Mouse (Mus musculus) left cerebral cortex, postnatal 36 days (tissue): Measurements from ENCODE around the gene Pcsk2. TPM values are rescaled to one million over a fixed set of nuclear protein-coding genes. Genes with fewer than 3 reads are reported as not detected.

ENCODE experiments used
- DNase-seq, 2 experiments: peaks; one replicate each; pipeline ENCODE4 v3.0.0; 2021 to 2022; ENCODE audit warnings: low spot score in 2 of 2, mixed read lengths in 1 of 2
- intact Hi-C: fragments of 180-260 bp; cut with DNase I; formaldehyde crosslinking; loops from one replicate; pipeline ENCODE4 v1.15.1; 2025
- total RNA-seq, 2 experiments: library from RNA; stranded (reverse); gene quantifications; 2 replicates each; pipeline ENCODE4 v1.2.3; 2021

The Pcsk2 gene
- total RNA-seq, 2 experiments from 2014 or later = 265 to 318 TPM

- intact Hi-C loops = no loop called here
Observed at GRCm38 (mm10) chr2:143808789-143809188, 262.8 kb downstream of the Pcsk2 start.

GRCm38 (mm10) chr2:143812262-143812661 is 266.3 kb downstream of the Pcsk2 start:
- DNase-seq = no peak
- intact Hi-C loops = no loop called here

More at GRCm38 (mm10) chr2:143808789-143809188, 262.8 kb downstream of the Pcsk2 start:
- DNase-seq = no peak

GRCm38 (mm10) chr2:143813461-143813860 is 267.5 kb downstream of the Pcsk2 start:
- intact Hi-C loops = no loop called here
- no peak for DNase-seq

- no peak for DNase-seq
- intact Hi-C loops = no loop called here
Observed at GRCm38 (mm10) chr2:143831645-143832044, 285.7 kb downstream of the Pcsk2 start.

- DNase-seq = no peak
- intact Hi-C loops = no loop called here
Observed at GRCm38 (mm10) chr2:143832721-143833120, 286.8 kb downstream of the Pcsk2 start.

GRCm38 (mm10) chr2:143834082-143834481 is 288.1 kb downstream of the Pcsk2 start:
- DNase-seq = no peak
- intact Hi-C loops = no loop called here

GRCm38 (mm10) chr2:143835820-143836219 is 289.9 kb downstream of the Pcsk2 start:
- intact Hi-C loops = loop anchor here (5.0 kb wide), 3 partner anchors 381 to 616 kb away; no protein-coding TSS in a partner anchor
- DNase-seq = no peak

- DNase-seq = peak; percentile 54 to 74
- intact Hi-C loops = loop anchor here (5.0 kb wide), 3 partner anchors 380 to 615 kb away; no protein-coding TSS in a partner anchor
Observed at GRCm38 (mm10) chr2:143837291-143837701, 291.3 kb downstream of the Pcsk2 start.

GRCm38 (mm10) chr2:143838698-143839097 is 292.7 kb downstream of the Pcsk2 start:
- DNase-seq = no peak
- intact Hi-C loops = loop anchor here (5.0 kb wide), 3 partner anchors 379 to 614 kb away; no protein-coding TSS in a partner anchor

GRCm38 (mm10) chr2:143839458-143839857 is 293.5 kb downstream of the Pcsk2 start:
- DNase-seq = no peak
- intact Hi-C loops = loop anchor here (5.0 kb wide), 3 partner anchors 378 to 613 kb away; no protein-coding TSS in a partner anchor

- no peak for DNase-seq
- intact Hi-C loops = no loop called here
Observed at GRCm38 (mm10) chr2:143840895-143841294, 294.9 kb downstream of the Pcsk2 start.

GRCm38 (mm10) chr2:143841536-143841935 is 295.6 kb downstream of the Pcsk2 start:
- intact Hi-C loops = no loop called here
- no peak for DNase-seq

GRCm38 (mm10) chr2:143844779-143845178 is 298.8 kb downstream of the Pcsk2 start:
- no peak for DNase-seq
- intact Hi-C loops = no loop called here

GRCm38 (mm10) chr2:143846799-143847198 is 300.8 kb downstream of the Pcsk2 start:
- DNase-seq = peak in 1 of 2 experiments; percentile 19
- intact Hi-C loops = no loop called here

GRCm38 (mm10) chr2:143847291-143847690 is 301.3 kb downstream of the Pcsk2 start:
- intact Hi-C loops = no loop called here

GRCm38 (mm10) chr2:143851354-143852221 is 305.6 kb downstream of the Pcsk2 start:
- intact Hi-C loops = no loop called here
- DNase-seq = peak; percentile 16 to 17

More at GRCm38 (mm10) chr2:143847291-143847690, 301.3 kb downstream of the Pcsk2 start:
- DNase-seq = no peak

GRCm38 (mm10) chr2:143852295-143853275 is 306.6 kb downstream of the Pcsk2 start:
- intact Hi-C loops = no loop called here

GRCm38 (mm10) chr2:143853447-143853846 is 307.5 kb downstream of the Pcsk2 start:
- no peak for DNase-seq
- intact Hi-C loops = no loop called here

More at GRCm38 (mm10) chr2:143852295-143853275, 306.6 kb downstream of the Pcsk2 start:
- DNase-seq = no peak

- intact Hi-C loops = no loop called here
- DNase-seq = no peak
Observed at GRCm38 (mm10) chr2:143859166-143859565, 313.2 kb downstream of the Pcsk2 start.
